Mouse (Mus musculus) layer of hippocampus, postnatal 25 days (tissue): ENCODE data around the gene Mfng. TPM values are rescaled to one million over a fixed set of nuclear protein-coding genes. Genes with fewer than 3 reads are reported as not detected.

Experiments used
- DNase-seq, 2 experiments: peaks; one replicate each; pipeline ENCODE4 v3.0.0; 2022; ENCODE audit warnings: mixed read lengths in 2 of 2, low spot score in 1 of 2; ENCODE audit errors: extremely low spot score in 1 of 2
- total RNA-seq, 2 experiments: library from RNA; stranded (reverse); gene quantifications; 2 replicates each; pipeline ENCODE4 v1.2.3; 2021

The Mfng gene
- total RNA-seq: 1 to 10 TPM; 5.5 to 6.6 TPM

DNA sequence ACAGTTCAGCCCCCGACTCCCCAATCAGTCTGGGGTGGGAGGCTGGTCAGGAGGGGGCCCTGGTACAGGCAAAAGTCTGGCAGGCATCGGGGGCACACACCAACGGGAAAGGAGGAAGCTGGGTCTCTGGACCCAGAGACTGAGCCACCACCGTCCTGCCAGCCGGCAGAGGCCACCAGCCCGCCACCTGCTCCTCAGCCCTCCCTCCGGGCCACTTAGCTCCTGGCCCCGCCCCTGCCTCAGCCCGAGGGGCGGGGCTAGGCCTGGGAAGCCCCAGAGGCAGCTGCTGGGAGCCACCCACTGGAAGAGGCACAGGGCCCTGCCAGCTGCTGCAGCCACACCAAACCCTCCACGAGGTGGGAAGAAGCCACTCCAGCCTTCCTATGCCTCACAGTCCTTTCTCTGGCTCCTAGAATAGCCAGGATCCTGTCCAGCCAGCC is at the start of gene Mfng:
Gene Mfng, minus strand, starts transcription at position 186 of the 440 bp plus-strand sequence.
- peak in 1 of 2 experiments; percentile 31 for DNase-seq

DNA sequence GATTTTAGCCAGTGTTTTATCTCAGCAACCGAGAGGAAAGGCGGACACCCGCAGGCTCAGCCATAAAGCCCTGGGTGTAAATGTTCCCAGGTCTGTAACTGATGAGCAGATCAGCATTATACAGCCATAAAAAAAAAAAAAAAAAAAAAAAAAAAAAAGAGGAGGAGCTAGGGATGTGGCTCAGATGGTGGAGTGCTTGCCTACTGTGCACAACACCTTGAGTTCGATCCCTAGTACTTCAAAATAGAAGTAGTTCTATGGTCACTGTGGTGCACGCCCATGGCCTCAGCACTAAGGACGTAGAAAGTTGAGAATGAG is 42.8 kb upstream of the Mfng start:
- DNase-seq: no peak

DNA sequence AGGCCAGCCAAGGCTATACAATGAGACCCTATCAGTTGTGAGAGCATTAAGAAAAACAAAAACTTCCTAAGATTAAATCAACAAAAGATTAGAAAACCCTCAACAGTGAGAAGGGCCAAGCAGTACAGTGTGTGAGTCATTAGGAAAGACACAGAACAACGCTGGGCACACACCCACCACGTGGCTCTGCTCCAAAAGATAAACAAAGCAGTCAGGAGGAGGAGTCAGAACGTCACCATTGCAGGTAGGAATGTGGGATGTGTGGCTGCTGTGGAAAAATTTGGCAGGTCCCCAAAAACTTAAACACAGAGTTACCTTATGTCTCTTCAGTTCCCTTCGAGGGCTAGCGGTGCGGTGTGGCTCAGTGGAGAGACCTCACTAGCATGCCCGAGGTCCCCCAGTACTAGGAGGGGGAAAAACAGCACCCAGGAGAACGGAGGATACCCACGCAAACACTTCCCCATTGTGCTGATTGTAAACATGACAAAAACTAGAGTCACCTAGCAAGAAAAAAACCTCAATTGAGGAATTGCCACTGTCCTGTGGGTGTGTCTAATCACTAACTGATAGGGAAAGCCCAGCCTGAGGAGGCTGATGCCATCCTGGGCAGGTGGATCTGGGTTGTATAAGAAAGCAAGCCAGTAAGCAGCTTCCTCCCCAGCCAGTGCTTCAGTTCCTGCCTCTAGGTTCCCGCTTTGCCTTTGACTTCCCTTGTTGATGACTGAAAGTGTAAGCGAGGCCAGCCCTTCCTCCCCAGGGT is 42.2 kb upstream of the Mfng start:
- no peak for DNase-seq

DNA sequence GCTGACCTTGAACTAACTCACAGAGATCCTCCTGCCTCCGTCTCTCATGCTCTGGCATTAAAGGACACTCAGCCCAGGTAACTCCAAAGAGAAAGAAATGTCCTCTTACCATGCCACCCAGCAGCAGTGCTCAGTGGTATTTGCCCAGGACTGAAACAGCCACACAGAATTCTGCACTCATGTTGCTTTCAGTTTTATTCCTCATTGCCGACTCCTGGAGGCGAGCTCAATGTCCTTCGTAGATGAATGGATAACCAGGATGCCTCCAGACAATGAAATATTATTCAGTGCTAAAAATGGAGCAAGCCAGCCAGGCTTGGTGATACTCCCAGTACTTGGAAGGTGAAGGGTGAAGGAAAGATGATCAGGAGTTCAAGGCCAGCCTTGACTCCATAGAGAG is 40.3 kb upstream of the Mfng start:
- DNase-seq: no peak

DNA sequence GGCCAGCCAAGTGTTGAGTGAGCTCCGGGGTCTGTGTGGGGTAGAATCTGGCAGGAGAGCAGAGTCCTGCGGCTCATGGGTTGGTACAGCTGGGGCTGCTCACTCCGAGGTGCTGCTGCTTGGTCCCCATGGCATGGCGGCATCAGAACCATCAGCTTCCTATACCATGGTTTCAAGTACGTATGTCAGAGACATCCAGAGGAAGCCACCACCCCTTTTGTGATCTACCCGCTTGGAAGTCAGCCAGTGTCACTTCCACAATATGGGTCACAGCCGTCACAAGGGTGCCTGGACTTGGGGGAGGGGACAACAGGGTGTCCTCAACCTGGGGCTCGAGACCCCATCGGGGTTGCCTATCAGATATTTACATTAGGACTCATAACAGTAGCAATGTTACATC is 36.9 kb upstream of the Mfng start:
- DNase-seq: no peak

DNA sequence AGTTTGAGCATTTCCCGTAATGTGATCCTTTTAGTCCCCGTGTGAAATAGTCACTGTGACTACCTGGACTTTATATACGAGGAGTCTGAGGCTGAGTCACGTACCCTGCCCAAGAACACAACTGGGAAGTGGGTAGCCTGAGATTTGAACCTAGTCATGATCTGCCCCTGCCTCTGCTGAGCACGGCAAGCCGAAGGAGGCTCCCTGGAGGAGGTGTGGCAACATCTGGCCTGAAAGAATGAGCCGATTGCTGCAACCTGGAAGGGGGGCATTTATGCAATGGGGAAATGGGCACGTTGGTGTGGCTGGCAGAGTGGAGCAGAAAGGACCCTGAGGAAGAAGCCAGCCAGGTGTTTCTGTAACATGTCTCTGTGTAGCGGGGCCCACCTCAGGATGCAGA is 36.5 kb upstream of the Mfng start:
- no peak for DNase-seq

DNA sequence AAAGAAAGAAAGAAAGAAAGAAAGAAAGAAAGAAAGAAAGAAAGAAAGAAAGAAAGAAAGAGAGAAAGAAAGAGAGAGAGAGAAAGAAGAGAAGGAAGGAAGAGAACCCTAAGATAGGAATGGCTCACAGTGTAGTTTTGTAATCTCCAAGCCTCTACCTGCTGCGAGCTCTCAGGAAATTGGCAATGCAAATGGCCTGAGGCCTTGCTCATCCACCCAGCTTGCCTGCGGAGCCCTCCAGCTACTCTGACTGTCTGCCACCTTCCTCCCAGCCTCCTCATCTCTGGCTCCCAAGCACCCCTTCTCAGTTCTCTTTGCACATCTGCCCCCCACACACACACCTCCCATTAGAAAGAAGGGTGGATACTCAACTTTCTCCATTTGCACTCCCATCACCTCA is 35.7 kb upstream of the Mfng start:
- DNase-seq: no peak

DNA sequence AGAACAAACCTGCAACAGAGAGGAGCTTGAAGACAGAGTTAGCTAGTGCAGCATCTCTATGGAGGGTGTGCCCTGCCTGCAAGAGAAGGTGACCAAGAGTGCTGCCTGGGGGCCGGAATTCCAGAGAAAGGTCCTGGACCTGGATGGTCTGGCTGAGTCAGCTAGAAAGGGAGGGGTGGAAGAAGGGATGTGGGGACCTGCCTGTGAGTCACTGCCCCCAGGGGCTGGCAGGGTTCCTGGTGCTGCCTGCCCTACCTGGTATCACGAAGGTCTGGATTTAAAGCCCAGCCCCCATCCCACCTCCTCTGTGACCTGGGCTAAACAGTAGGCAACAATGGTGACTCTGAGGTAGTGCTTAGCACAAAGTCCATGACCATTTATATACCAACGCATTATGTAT is 33.9 kb upstream of the Mfng start:
- DNase-seq: no peak

DNA sequence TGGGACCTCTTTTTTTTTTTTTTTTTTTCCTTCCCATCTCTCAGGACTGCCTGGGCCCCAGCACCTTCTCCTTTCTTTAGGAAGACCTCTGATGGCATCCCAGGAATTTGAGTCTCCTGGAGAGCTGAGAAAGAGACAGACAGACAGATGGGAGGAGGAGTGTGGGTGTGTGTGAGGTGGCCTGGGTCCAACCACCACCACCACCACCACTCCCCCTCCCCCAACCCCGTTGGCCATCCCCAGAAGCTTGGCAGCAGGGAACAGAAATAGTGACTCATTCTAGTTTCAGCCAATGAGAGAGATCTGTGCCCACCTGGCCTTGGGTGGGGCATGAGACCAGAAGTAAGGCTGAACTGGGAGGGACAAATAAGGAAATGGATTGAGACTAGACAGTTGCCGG is 33.3 kb upstream of the Mfng start:
- DNase-seq: no peak

DNA sequence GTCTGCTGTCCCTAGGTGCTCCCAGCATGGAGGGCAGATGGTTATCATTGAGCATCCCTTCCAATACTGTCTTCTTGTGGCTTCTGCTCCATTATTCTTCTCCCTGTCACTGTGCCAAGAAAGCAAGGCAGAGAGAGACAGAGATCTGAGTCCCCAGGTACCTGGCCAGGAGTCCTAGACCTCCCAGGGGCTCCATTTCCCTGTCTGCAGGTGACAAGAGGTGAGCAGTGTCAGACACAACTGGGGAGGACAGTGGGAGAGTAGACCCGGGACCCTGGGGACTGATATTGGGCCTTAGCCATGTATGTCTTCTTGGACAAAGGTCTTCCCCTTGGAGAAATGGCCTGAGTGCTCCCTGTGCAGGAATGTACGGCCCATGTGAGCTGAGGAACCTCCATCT is 32.1 kb upstream of the Mfng start:
- DNase-seq: no peak

DNA sequence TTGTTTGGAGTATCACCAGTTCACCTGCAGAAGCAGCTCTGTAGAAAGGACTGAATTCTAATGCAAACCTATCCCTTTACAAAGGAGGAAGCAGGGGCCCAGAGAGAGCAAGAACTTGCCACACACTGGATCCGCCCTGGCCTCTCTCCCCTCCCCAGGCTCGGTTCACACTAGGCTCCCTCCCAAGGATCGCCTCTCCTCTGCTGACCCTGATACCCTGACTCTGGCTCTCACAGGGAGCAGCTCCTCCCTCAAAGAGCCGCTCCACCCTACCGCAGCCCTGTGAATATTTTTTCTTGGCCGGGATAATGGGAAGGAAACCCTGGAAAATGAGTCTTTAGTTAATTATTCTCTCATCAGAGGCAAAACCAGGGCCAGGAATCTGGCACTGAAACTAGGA is 31.1 kb upstream of the Mfng start:
- DNase-seq: no peak

DNA sequence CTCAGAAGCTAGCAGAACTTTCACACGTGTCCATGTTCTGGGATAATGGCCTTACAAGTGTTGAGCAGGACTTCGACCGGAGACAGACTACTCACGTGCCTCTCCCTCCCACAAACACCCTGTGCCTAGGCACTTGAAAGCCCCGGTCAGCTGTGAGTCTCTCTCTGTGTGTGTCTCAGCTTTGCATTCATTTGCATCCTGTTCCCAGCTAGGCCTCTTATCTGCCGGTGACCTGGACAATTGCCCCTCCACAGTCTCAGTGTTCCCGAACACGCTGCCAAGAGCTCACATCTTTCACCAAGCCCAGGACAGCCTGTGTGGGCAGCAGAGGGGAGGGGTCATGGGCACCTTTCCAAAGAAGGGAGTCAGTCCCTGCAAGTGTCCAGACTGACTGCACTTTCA is 30.2 kb upstream of the Mfng start:
- no peak for DNase-seq

DNA sequence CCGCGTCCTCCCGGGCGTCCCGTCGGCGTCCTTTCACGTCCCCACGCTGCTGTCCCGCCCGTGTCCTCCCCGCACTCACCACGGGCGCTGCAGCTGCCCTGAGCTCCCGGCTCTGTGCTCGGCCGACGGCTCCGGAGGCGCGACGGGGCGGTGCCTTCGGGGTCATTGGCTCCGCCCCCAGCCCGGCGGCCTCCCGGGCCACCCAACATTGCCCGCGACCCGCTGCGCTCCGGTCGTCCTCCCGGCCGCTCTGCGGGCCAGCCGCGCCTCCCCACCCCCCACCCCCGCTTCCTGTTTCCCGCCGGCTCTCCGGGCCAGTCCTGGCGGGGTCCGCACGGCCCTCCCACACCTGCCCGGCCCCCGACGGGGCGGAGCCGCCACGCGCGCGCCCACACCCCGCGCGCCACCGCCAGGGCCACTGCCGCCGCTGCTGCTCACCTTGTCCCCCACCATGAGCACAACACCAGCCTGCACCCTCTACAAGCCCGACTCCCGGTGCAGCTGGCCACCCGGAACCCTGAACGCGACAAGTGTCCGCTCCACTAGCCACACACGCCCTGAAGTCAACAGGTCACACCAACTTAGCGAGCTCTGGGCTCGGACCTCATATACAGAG is 29.6 kb upstream of the Mfng start, which contains the start of gene Card10:
Gene Card10, minus strand, starts transcription at position 267 of the 616 bp plus-strand sequence.
- DNase-seq: no peak

DNA sequence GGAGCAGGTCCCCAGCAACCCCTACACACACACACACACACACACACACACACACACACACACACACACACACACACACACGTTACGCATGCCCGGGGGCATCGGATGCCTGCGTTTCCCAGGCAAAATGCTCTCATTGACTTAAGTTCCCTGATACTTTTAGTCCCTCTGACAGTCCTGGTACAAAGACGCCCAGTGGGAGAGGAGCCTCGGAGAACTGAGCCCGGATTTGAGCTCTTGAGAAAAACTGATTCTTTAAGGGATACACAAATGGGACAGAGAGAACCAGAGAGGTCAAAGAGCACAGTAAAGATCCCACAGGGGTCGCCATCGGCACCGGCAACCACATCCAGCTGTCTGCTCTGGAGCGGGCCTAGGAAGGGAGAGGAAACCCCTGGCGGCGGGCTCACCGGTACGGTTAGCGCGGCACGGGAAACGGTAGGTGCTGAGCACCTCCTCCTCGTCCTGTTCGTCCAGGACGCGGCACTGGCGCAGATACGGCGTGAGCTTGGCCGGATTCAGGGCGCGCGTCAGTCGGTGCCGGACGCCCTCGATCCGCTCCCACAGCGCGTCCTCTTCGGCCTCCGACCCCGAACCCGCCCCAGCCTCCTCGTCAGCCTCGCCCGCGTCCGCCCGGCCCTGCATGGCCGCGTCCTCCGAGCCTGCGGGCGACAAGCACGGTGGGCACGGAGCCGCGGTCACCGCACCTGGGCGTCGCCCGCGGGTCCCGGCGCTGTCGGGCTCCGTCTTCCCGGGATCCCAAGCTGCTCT is 28.9 kb upstream of the Mfng start:
- DNase-seq: no peak

DNA sequence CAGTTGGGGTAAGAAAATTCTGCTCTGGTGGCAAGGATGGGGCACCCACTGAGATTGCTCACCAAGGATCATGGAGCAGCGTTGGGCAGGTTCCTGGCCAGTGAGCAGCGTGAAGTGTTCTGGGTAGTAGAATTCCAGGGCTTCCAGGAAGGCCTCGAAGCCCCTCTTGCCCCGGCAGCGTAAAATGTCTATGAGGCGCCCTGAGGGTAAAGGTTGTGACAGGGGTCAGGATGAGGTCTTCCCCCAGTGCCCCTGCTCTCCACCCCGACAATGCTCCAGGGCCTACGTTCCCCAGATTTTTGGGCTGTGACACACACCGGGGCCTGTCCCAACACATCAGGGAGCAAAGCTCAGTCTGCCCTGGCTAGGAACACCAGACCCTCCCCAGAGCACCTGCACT is 28.3 kb upstream of the Mfng start:
- DNase-seq: no peak

DNA sequence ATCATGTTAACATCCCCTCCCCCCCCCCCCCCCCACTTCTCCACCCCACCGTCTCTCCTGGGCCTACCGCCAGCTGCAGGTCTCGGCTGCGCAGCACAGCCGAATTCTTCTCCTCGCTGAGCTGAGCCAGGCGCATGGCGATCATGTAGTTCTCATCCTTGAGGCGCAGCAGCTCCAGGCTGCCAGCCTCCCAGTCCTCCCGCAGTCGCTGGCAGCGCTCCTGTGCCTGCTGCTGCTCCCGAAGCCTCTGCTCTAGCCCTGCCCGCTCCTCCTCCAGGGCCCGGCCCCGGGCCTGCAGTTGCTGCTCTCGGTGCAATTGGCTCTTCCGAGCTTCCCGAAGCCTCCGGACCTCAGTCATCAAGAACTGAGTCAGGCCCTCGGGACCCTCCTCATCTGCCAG is 25.8 kb upstream of the Mfng start:
- DNase-seq: peak in 1 of 2 experiments; percentile 29

DNA sequence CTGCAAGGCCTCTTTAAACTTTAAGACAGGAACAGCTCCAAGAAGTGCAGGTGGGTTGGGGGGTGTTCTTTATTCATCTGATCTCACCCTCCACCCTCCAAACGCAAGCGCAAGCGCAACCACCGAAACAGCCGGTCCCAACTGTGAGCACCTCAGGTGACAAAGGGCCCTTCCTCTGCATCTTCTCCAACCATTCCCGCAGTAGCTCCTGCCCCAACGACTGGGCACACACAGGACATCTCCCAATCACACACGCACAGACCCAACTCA is 23.7 kb upstream of the Mfng start:
- DNase-seq: no peak

DNA sequence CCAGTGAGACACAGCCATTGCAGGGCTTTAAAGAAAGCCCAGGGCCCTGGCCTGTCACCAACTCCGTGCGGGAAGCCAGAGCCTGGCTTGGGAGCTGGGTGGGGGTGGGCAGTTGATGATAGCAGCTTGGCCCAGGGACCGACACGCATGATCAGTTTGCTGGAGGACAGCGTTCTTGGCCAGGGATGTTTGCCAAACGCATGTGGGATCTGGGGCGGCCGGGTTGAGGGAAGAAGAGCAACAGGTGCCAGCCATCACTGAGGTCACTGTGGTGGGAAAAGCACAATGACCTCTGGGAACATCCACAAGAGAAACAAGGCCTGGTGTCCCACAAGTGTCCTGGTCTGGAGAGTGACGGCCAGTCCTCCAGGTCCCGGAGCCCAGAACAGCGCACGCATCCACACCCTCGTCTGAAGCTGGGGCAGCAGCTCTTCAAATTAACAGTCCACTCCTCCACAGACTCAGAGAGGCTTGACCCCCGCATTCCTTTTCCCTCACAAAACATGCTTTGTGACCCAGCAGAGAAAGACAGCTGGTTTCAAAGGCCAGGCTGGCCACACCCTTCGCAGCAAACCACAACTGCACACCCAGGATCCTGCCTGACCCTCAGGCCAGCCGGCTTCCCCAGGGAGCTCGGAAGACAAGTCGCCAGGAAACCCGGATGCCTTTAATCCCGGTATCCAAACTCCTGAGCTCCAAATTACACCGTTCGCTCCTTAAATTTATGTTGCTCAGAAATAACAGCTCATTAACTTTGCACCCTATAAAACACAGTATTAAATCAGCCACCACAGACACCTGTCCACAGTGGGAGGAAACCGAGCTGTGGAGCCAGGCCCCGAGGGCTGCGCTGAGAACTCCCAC is 23.2 kb upstream of the Mfng start:
- DNase-seq: no peak

DNA sequence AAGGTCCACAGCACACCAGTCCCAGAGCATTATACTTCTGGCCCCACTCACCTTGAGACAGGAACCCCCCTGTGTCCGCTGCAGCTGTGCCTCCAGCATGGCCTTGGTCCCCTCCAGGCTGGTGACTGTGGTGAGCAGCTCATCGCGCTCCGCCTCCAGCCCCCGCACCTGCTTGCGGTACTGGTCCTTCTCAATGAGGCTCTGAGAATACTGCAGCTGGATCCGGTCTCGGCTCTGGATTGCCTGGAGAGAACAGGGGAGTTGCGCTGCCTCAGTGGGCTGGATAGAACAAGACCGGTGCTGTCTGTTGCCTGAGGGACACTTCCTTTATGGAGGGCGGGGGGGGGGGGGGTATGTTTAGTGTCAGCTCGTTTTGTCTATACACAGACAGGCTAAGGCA is 17.7 kb upstream of the Mfng start:
- DNase-seq: no peak

DNA sequence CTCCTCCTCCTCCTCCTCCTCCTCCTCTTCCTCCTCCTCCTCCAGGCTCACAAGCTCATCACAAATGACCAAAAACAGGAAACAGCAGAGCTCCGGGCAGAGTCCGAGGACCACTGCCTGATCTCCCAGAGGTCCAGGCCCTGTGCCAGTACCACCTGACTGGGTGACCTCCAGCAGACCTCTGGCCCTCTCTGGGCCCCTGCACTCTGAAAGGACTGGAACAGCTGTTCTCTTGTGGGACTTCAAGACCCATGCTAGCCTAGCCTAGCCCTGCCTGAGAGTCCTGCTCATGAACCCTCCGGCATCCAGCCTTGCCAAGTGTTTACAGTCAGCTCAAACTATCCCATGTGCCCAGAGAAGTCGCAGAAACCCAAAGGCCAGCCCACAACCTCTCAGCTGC is 17.2 kb upstream of the Mfng start:
- no peak for DNase-seq

DNA sequence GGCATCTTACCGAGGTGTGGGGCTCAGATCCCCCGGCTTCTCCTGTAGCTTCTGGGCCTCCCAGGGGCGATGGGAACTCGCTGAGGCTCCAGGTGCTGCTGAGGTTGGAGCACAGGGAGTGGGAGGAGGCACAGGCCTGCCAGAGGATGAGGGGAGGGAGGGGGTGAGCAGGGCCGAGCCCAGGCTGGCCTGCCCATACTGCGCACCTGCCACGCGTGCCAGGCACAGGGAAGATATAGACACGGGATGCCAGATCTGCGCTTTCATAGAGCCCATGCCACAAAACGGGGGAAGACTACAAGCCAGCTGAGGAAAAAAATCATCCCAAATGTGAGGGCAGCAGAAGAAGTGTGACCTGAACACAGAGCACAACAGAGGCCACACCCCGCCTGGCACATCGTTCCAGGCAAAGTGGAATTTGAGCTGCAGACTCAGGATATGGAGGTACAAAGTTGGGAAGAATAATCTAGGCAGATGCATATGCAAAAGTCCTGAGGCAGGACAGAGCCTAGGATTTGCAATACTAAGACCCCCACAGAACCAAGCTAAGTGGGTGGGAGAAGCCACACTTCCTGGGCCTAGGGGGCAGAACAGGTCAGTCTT is 16.5 kb upstream of the Mfng start:
- DNase-seq: no peak
